Mouse (Mus musculus) heart, postnatal 0 days (tissue): ENCODE results near the gene Lor. TPM values are rescaled to one million over a fixed set of nuclear protein-coding genes. Genes with fewer than 3 reads are reported as not detected.

Experiments used
- ATAC-seq: fragments of 200-750 bp; cut with Nextera tagmentation; 2 replicates; pipeline ENCODE4 v1.8.0; 2017; ENCODE audit warnings: low read depth, moderate number of reproducible peaks, moderate library complexity; ENCODE audit not compliant: insufficient read depth
- DNase-seq: peaks from one replicate; pipeline ENCODE4 v3.0.0-alpha.2; 2016; ENCODE audit warnings: low spot score
- H3K27ac ChIP-seq: fragments of 300-500 bp; sonication (generic); 2 replicates; pipeline ENCODE4 v1.5.1; 2014; ENCODE audit warnings: low read depth, mild to moderate bottlenecking
- H3K27me3 ChIP-seq: fragments of 300-500 bp; sonication (generic); 2 replicates; pipeline ENCODE4 v1.6.1; 2014; ENCODE audit warnings: low read length, mixed read lengths; ENCODE audit not compliant: control insufficient read depth, insufficient read depth
- H3K36me3 ChIP-seq: fragments of 300-500 bp; sonication (generic); replicated peaks from 2 replicates; pipeline ENCODE4 v1.6.1; 2014; ENCODE audit warnings: low read length, mixed read lengths; ENCODE audit not compliant: control insufficient read depth, insufficient read depth
- H3K4me1 ChIP-seq: fragments of 300-500 bp; sonication (generic); 2 replicates; pipeline ENCODE4 v1.6.1; 2014; ENCODE audit warnings: antibody characterized with exemption; ENCODE audit not compliant: control insufficient read depth, insufficient read depth
- H3K4me2 ChIP-seq: fragments of 300-500 bp; sonication (generic); 2 replicates; pipeline ENCODE4 v1.6.1; 2014; ENCODE audit warnings: low read depth, mild to moderate bottlenecking, low read length, moderate library complexity
- H3K4me3 ChIP-seq: fragments of 300-500 bp; sonication (generic); 2 replicates; pipeline ENCODE4 v1.5.1; 2014; ENCODE audit warnings: low read depth, low read length
- H3K9ac ChIP-seq: fragments of 300-500 bp; sonication (generic); replicated peaks from 2 replicates; pipeline ENCODE4 v1.6.1; 2014; ENCODE audit warnings: low read depth, low read length, mixed read lengths
- H3K9me3 ChIP-seq: fragments of 300-500 bp; sonication (generic); replicated peaks from 2 replicates; pipeline ENCODE4 v1.6.1; 2016; ENCODE audit warnings: low read length; ENCODE audit not compliant: control insufficient read depth
- CTCF ChIP-seq: IDR thresholded peaks from 2 replicates; pipeline ENCODE4 v1.5.1; 2016; ENCODE audit warnings: antibody characterized with exemption, control low read depth, low read depth
- EP300 ChIP-seq: IDR thresholded peaks from 2 replicates; pipeline ENCODE4 v1.6.1; 2016; ENCODE audit warnings: antibody characterized with exemption, low read depth
- WGBS: fragments of 180-500 bp; shearing (Covaris S2); extraction: QIAGEN DNeasy Blood & Tissue Kit; methylation state at CpG from one replicate; pipeline ENCODE4 v1.1.7; 2014; 5-methylcytosine and 5-hydroxymethylcytosine counted together
- polyA plus RNA-seq: library from polyadenylated mRNA; unstranded; fragments of >200 nt; fragmentation: Nextera tagmentation; extraction: Ambion mirVana; gene quantifications from 2 replicates; pipeline ENCODE4 v1.2.1, GENCODE M21; 2015
- total RNA-seq: library from RNA; depleted of rRNA; stranded (reverse); fragments of >200 nt; gene quantifications from 2 replicates; pipeline ENCODE4 v1.2.3, GENCODE M21; 2014; ENCODE audit warnings: low replicate concordance

The Lor gene
- total and polyA plus RNA-seq, 2 experiments from 2014 or later, result 0.08 TPM; not detected in 1

- DNase-seq (peak; percentile 45), ATAC-seq (peak; percentile 53; the same call in 1 of the 2 replicates)
- no peak overlapping the region for H3K27ac ChIP-seq
- H3K9me3 ChIP-seq, result no peaks in the 10 kb centered on the region
- WGBS, result 2% methylated on average over 6 of the region's 6 CpGs
- H3K4me2 ChIP-seq, result no peak overlapping the region
- no peak overlapping the region for H3K4me3 ChIP-seq
- no peaks in the 10 kb centered on the region for H3K36me3 ChIP-seq
- H3K4me1 ChIP-seq, result no peaks in the 10 kb centered on the region
- no peak overlapping the region for H3K9ac ChIP-seq
- no peaks in the 10 kb centered on the region for H3K27me3 ChIP-seq
- TF ChIP-seq CTCF (peak; percentile 71), EP300 (no peak)
These were observed 23.6 kb upstream of the Lor start for GRCm38 (mm10) chr3:92106582-92106981.

- peaks cover 29% of the 10 kb centered on the region for H3K27me3 ChIP-seq
- peak overlapping the region; percentile 98 for H3K4me2 ChIP-seq
- no peaks in the 10 kb centered on the region for H3K9me3 ChIP-seq
- 1% methylated on average over 69 of the region's 76 CpGs for WGBS
- TF ChIP-seq CTCF (no peak), EP300 (no peak)
- H3K9ac ChIP-seq, result peak overlapping the region; percentile 45
- no peaks in the 10 kb centered on the region for H3K4me1 ChIP-seq
- DNase-seq (peak; percentile 8), ATAC-seq (peak; percentile 51)
- peak overlapping the region; percentile 71 for H3K4me3 ChIP-seq
- peak overlapping the region; percentile 32; the same call in 1 of the 2 replicates for H3K27ac ChIP-seq
- no peaks in the 10 kb centered on the region for H3K36me3 ChIP-seq
These were observed 1.5 kb downstream of the Lor start for GRCm38 (mm10) chr3:92081285-92081931.

GRCm38 (mm10) chr3:92080462-92081284 lies 2.3 kb downstream of the Lor start:
- peak overlapping the region; percentile 71 for H3K4me3 ChIP-seq
- peak overlapping the region; percentile 45 for H3K9ac ChIP-seq

GRCm38 (mm10) chr3:92050382-92051054 lies 32.4 kb downstream of the Lor start:
- H3K36me3 ChIP-seq, result no peaks in the 10 kb centered on the region
- no peak for ATAC-seq
- H3K27me3 ChIP-seq, result no peaks in the 10 kb centered on the region
- H3K27ac ChIP-seq, result no peak overlapping the region
- H3K4me1 ChIP-seq, result no peaks in the 10 kb centered on the region
- H3K4me3 ChIP-seq, result no peak overlapping the region
- TF ChIP-seq CTCF (peak; percentile 72), EP300 (no peak)
- no peak overlapping the region for H3K9ac ChIP-seq
- WGBS, result 44% methylated on average over 6 of the region's 6 CpGs
- no peak for DNase-seq
- no peaks in the 10 kb centered on the region for H3K9me3 ChIP-seq
- no peak overlapping the region for H3K4me2 ChIP-seq

More at GRCm38 (mm10) chr3:92080462-92081284, 2.3 kb downstream of the Lor start:
- ATAC-seq (peak; percentile 72), DNase-seq (peak; percentile 46)
- Histone ChIP-seq H3K4me2 (peak overlapping the region; percentile 98), H3K36me3 (no peaks in the 10 kb centered on the region), H3K27ac (peak overlapping the region; percentile 32; the same call in 1 of the 2 replicates), H3K9me3 (no peaks in the 10 kb centered on the region), H3K27me3 (peaks cover 29% of the 10 kb centered on the region), H3K4me1 (no peaks in the 10 kb centered on the region)
- TF ChIP-seq CTCF (no peak), EP300 (no peak)
- WGBS, result under 1% methylated on average over 53 of the region's 82 CpGs

GRCm38 (mm10) chr3:92033892-92034291 lies 49.0 kb downstream of the Lor start:
- Histone ChIP-seq H3K4me1 (no peaks in the 10 kb centered on the region), H3K9ac (no peak overlapping the region), H3K36me3 (no peaks in the 10 kb centered on the region), H3K27me3 (no peaks in the 10 kb centered on the region), H3K27ac (no peak overlapping the region), H3K9me3 (no peaks in the 10 kb centered on the region), H3K4me2 (no peak overlapping the region), H3K4me3 (no peak overlapping the region)
- TF ChIP-seq CTCF (no peak), EP300 (no peak)
- no peak for ATAC-seq
- DNase-seq, result no peak
- WGBS, result 56% methylated on average over 1 of the region's 1 CpGs
